Comparison of ENCODE assay signal across 8 mouse cellular contexts in genomic region chr17:25567261-25567660, GRCm38 (mm10). TPM values are rescaled to one million over a fixed set of nuclear protein-coding genes. Genes with fewer than 3 reads are reported as not detected.
DNase-seq lines count a peak whose midpoint lies in the region; ATAC-seq and TF ChIP-seq lines count a peak whose summit lies in the region.

No protein-coding gene starts in this region.

- no peak for TF ChIP-seq CTCF in midbrain, postnatal 0 days (IDR thresholded peaks at IDR 0.05)

- 0 out of 2 replicates have a peak, but pooled peaks cover 4% of the 10 kb centered on the region for H3K36me3 ChIP-seq in midbrain, embryonic 10.5 days
- H3K36me3 ChIP-seq in midbrain, embryonic 11.5 days (ENCODE audit: control insufficient read depth, insufficient read depth, low read length) = no peaks in the 10 kb centered on the region
- H3K36me3 ChIP-seq in hindbrain, embryonic 15.5 days = no peaks in the 10 kb centered on the region
- no peaks in the 10 kb centered on the region for H3K36me3 ChIP-seq in midbrain, postnatal 0 days (ENCODE audit: insufficient read depth, low read length)
- H3K36me3 ChIP-seq in liver, embryonic 12.5 days = no peaks in the 10 kb centered on the region

- peak overlapping the region; percentile 5; the same call in 1 of the 2 replicates for H3K4me3 ChIP-seq in midbrain, embryonic 10.5 days
- H3K4me3 ChIP-seq in midbrain, embryonic 11.5 days (ENCODE audit: low read depth, low read length) = no peak overlapping the region
- peak overlapping the region; percentile 16 for H3K4me3 ChIP-seq in hindbrain, embryonic 15.5 days
- H3K4me3 ChIP-seq in midbrain, postnatal 0 days (ENCODE audit: low read depth, low read length) = no peak overlapping the region
- no peak overlapping the region for H3K4me3 ChIP-seq in liver, embryonic 12.5 days

- H3K4me1 ChIP-seq in midbrain, embryonic 10.5 days = peaks cover 63% of the 10 kb centered on the region
- H3K4me1 ChIP-seq in midbrain, embryonic 11.5 days (ENCODE audit: control insufficient read depth, insufficient read depth, low read length) = peaks cover 22% of the 10 kb centered on the region
- peaks cover 52% of the 10 kb centered on the region for H3K4me1 ChIP-seq in hindbrain, embryonic 15.5 days (replicated peaks)
- H3K4me1 ChIP-seq in midbrain, postnatal 0 days (ENCODE audit: insufficient read depth, low read length) = peaks cover 3% of the 10 kb centered on the region; the same call in 1 of the 2 replicates
- H3K4me1 ChIP-seq in liver, embryonic 12.5 days = peaks cover 16% of the 10 kb centered on the region

- no peak overlapping the region for H3K4me2 ChIP-seq in midbrain, embryonic 11.5 days
- peak overlapping the region; percentile 94 for H3K4me2 ChIP-seq in hindbrain, embryonic 15.5 days
- H3K4me2 ChIP-seq in midbrain, postnatal 0 days (ENCODE audit: low read depth, low read length, poor library complexity, severe bottlenecking) = peak overlapping the region; percentile 42
- H3K4me2 ChIP-seq in liver, embryonic 12.5 days = no peak overlapping the region

- ATAC-seq in midbrain, embryonic 11.5 days (ENCODE audit: low FRiP score) = no peak
- ATAC-seq in erythroid progenitor cell, adult 5-6 weeks (replicated peaks; ENCODE audit: low FRiP score, poor library complexity, severe bottlenecking) = 0 out of 2 replicates have a peak, but pooled peaks have one; percentile 8
- ATAC-seq in hindbrain, embryonic 15.5 days (ENCODE audit: low FRiP score, low read depth) = no peak
- no peak for ATAC-seq in midbrain, postnatal 0 days (ENCODE audit: low FRiP score)
- ATAC-seq in liver, embryonic 12.5 days = no peak

- H3K9me3 ChIP-seq in midbrain, embryonic 10.5 days (replicated peaks) = no peaks in the 10 kb centered on the region
- no peaks in the 10 kb centered on the region for H3K9me3 ChIP-seq in midbrain, embryonic 11.5 days (ENCODE audit: control insufficient read depth, low read length)
- H3K9me3 ChIP-seq in hindbrain, embryonic 15.5 days = no peaks in the 10 kb centered on the region
- H3K9me3 ChIP-seq in midbrain, postnatal 0 days (ENCODE audit: low read length) = no peaks in the 10 kb centered on the region
- no peaks in the 10 kb centered on the region for H3K9me3 ChIP-seq in liver, embryonic 12.5 days (replicated peaks)

- H3K9ac ChIP-seq in midbrain, embryonic 11.5 days (ENCODE audit: low read length) = no peak overlapping the region
- H3K9ac ChIP-seq in hindbrain, embryonic 15.5 days = no peak overlapping the region
- H3K9ac ChIP-seq in midbrain, postnatal 0 days (replicated peaks; ENCODE audit: low read length, poor library complexity, severe bottlenecking) = no peak overlapping the region
- no peak overlapping the region for H3K9ac ChIP-seq in liver, embryonic 12.5 days

- peak overlapping the region; percentile 34; the same call in 1 of the 2 replicates for H3K27ac ChIP-seq in midbrain, embryonic 10.5 days (replicated peaks)
- H3K27ac ChIP-seq in midbrain, embryonic 11.5 days (ENCODE audit: low read depth, low read length) = no peak overlapping the region
- peak overlapping the region; percentile 68 for H3K27ac ChIP-seq in hindbrain, embryonic 15.5 days (replicated peaks)
- no peak overlapping the region for H3K27ac ChIP-seq in midbrain, postnatal 0 days (ENCODE audit: low read depth, low read length)
- H3K27ac ChIP-seq in liver, embryonic 12.5 days = no peak overlapping the region

- H3K27me3 ChIP-seq in midbrain, embryonic 10.5 days (ENCODE audit: low read depth, poor library complexity, severe bottlenecking) = peaks cover 78% of the 10 kb centered on the region
- peaks cover 24% of the 10 kb centered on the region for H3K27me3 ChIP-seq in midbrain, embryonic 11.5 days (ENCODE audit: control insufficient read depth, insufficient read depth, low read length)
- peaks cover 18% of the 10 kb centered on the region; the same call in 1 of the 2 replicates for H3K27me3 ChIP-seq in hindbrain, embryonic 15.5 days
- peaks cover 10% of the 10 kb centered on the region; the same call in 1 of the 2 replicates for H3K27me3 ChIP-seq in midbrain, postnatal 0 days (ENCODE audit: insufficient read depth, low read length)
- peaks cover 82% of the 10 kb centered on the region for H3K27me3 ChIP-seq in liver, embryonic 12.5 days (replicated peaks)

- 81% methylated on average over 13 of the region's 13 CpGs for WGBS in midbrain, embryonic 10.5 days
- WGBS in midbrain, embryonic 11.5 days = 80% methylated on average over 13 of the region's 13 CpGs
- WGBS in hindbrain, embryonic 15.5 days = 74% methylated on average over 13 of the region's 13 CpGs
- 67% methylated on average over 13 of the region's 13 CpGs for WGBS in midbrain, postnatal 0 days
- WGBS in liver, embryonic 12.5 days (ENCODE audit: insufficient replicate concordance) = 68% methylated on average over 13 of the region's 13 CpGs

- DNase-seq in midbrain, embryonic 10.5 days (ENCODE audit: low spot score) = no peak
- DNase-seq in midbrain, embryonic 11.5 days (ENCODE audit: low spot score, missing footprints) = no peak
- DNase-seq in midbrain, postnatal 0 days (ENCODE audit: low spot score) = no peak
- DNase-seq in kidney, adult 18-20 months = no peak
- DNase-seq in cerebellum, adult 11-12 months = no peak

RNA-seq across cellular contexts. Expression of gene Sox8, which starts 3.2 kb away (rescaled TPM):
- 2.4 and 3.3 TPM in 2 replicates for polyA plus RNA-seq in midbrain, embryonic 10.5 days (2016; fragmentation: Nextera tagmentation; extraction: Ambion mirVana)
- polyA plus RNA-seq in midbrain, embryonic 11.5 days (2014; fragmentation: Nextera tagmentation; extraction: Ambion mirVana) = 2.0 and 2.1 TPM in 2 replicates
- not detected in 2 replicates for total RNA-seq in erythroid progenitor cell, adult 5-6 weeks (2015; ENCODE audit: low replicate concordance)
- total RNA-seq in erythroid progenitor cell, adult 5-6 weeks (2017; ENCODE audit: low replicate concordance) = not detected in 2 replicates
- polyA plus RNA-seq in hindbrain, embryonic 15.5 days (2015; fragmentation: Nextera tagmentation; extraction: Ambion mirVana) = 17.8 and 23.8 TPM in 2 replicates
- 21.5 and 31.0 TPM in 2 replicates for total RNA-seq in midbrain, postnatal 0 days (2014; rRNA removed)
- 16.3 and 19.9 TPM in 2 replicates for polyA plus RNA-seq in midbrain, postnatal 0 days (2015; fragmentation: Nextera tagmentation; extraction: Ambion mirVana)
- polyA plus RNA-seq in liver, embryonic 12.5 days (2016; fragmentation: Nextera tagmentation; extraction: Ambion mirVana) = 0.52 and 0.65 TPM in 2 replicates

RNA-seq across cellular contexts. Expression of gene Lmf1, which starts 11.6 kb away (rescaled TPM):
- polyA plus RNA-seq in midbrain, embryonic 10.5 days (2016; fragmentation: Nextera tagmentation; extraction: Ambion mirVana) = 22.3 and 22.6 TPM in 2 replicates
- 19.2 and 20.6 TPM in 2 replicates for polyA plus RNA-seq in midbrain, embryonic 11.5 days (2014; fragmentation: Nextera tagmentation; extraction: Ambion mirVana)
- total RNA-seq in erythroid progenitor cell, adult 5-6 weeks (2015; ENCODE audit: low replicate concordance) = 2.9 and 3.4 TPM in 2 replicates
- total RNA-seq in erythroid progenitor cell, adult 5-6 weeks (2017; ENCODE audit: low replicate concordance) = 0.53 and 4.9 TPM in 2 replicates
- 23.8 and 25.1 TPM in 2 replicates for polyA plus RNA-seq in hindbrain, embryonic 15.5 days (2015; fragmentation: Nextera tagmentation; extraction: Ambion mirVana)
- total RNA-seq in midbrain, postnatal 0 days (2014; rRNA removed) = 27.3 and 27.6 TPM in 2 replicates
- 19.8 and 23.0 TPM in 2 replicates for polyA plus RNA-seq in midbrain, postnatal 0 days (2015; fragmentation: Nextera tagmentation; extraction: Ambion mirVana)
- polyA plus RNA-seq in liver, embryonic 12.5 days (2016; fragmentation: Nextera tagmentation; extraction: Ambion mirVana) = 14.4 and 15.0 TPM in 2 replicates

Comparison
In these comparisons a context has a peak if more than half of its experiments do, and no peak if none do; other contexts are left out.
1. H3K27ac ChIP-seq: peak in midbrain, embryonic 10.5 days (single experiment) and hindbrain, embryonic 15.5 days (single experiment); none in midbrain, embryonic 11.5 days (single experiment), midbrain, postnatal 0 days (single experiment) and liver, embryonic 12.5 days (single experiment).
2. H3K4me3 ChIP-seq: peak in midbrain, embryonic 10.5 days (single experiment) and hindbrain, embryonic 15.5 days (single experiment); none in midbrain, embryonic 11.5 days (single experiment), midbrain, postnatal 0 days (single experiment) and liver, embryonic 12.5 days (single experiment).
3. H3K4me2 ChIP-seq: peak in hindbrain, embryonic 15.5 days (single experiment) and midbrain, postnatal 0 days (single experiment); none in midbrain, embryonic 11.5 days (single experiment) and liver, embryonic 12.5 days (single experiment).